Mouse (Mus musculus) cortical plate, adult 2 months (tissue): ENCODE data around the gene Klf3.

ENCODE experiments used
- CTCF ChIP-seq: fragments of 200-500 bp; IDR thresholded peaks from 2 replicates; pipeline ENCODE4 v1.5.1; 2011; ENCODE audit warnings: mild to moderate bottlenecking, control low read depth, low read length; ENCODE audit not compliant: insufficient read depth; ENCODE audit errors: extremely low read depth
- POLR2A ChIP-seq: fragments of 200-500 bp; IDR thresholded peaks from 2 replicates; pipeline ENCODE4 v1.6.1; 2011; ENCODE audit warnings: mild to moderate bottlenecking, low read length, control low read depth; ENCODE audit not compliant: insufficient read depth; ENCODE audit errors: extremely low read depth

- TF ChIP-seq POLR2A (no peak), CTCF (no peak)
Measured at GRCm38 (mm10) chr5:64766626-64767025, 36.6 kb upstream of the Klf3 start.
